Mouse (Mus musculus) lung, embryonic 16.5 days (tissue): Measurements from ENCODE around the gene H2afy. TPM values are rescaled to one million over a fixed set of nuclear protein-coding genes. Genes with fewer than 3 reads are reported as not detected.

Source experiments
- ATAC-seq: fragments of 200-750 bp; cut with Nextera tagmentation; 2 replicates; pipeline ENCODE4 v1.8.0; 2017; ENCODE audit warnings: low read depth, mild to moderate bottlenecking, moderate library complexity
- H3K27ac ChIP-seq: fragments of 300-500 bp; sonication (generic); 2 replicates; pipeline ENCODE4 v1.5.1; 2014; ENCODE audit warnings: mild to moderate bottlenecking, control low read depth, low read length
- H3K27me3 ChIP-seq: fragments of 300-500 bp; sonication (generic); 2 replicates; pipeline ENCODE4 v1.6.1; 2014; ENCODE audit warnings: low read depth, low read length, mixed read lengths; ENCODE audit not compliant: control insufficient read depth, insufficient read depth
- H3K36me3 ChIP-seq: fragments of 300-500 bp; sonication (generic); 2 replicates; pipeline ENCODE4 v1.6.1; 2014; ENCODE audit warnings: low read length; ENCODE audit not compliant: control insufficient read depth, insufficient read depth
- H3K4me1 ChIP-seq: fragments of 300-500 bp; sonication (generic); replicated peaks from 2 replicates; pipeline ENCODE4 v1.6.1; 2014; ENCODE audit warnings: low read length, mixed read lengths; ENCODE audit not compliant: control insufficient read depth, insufficient read depth
- H3K4me2 ChIP-seq: fragments of 300-500 bp; sonication (generic); 2 replicates; pipeline ENCODE4 v1.6.1; 2014; ENCODE audit warnings: low read depth, low read length, control low read depth
- H3K4me3 ChIP-seq: fragments of 300-500 bp; sonication (generic); 2 replicates; pipeline ENCODE4 v1.5.1; 2014; ENCODE audit warnings: mild to moderate bottlenecking, low read length, control low read depth
- H3K9ac ChIP-seq: fragments of 300-500 bp; sonication (generic); 2 replicates; pipeline ENCODE4 v1.6.1; 2014; ENCODE audit warnings: low read length, control low read depth
- H3K9me3 ChIP-seq: fragments of 300-500 bp; sonication (generic); 2 replicates; pipeline ENCODE4 v1.6.1; 2016; ENCODE audit warnings: low read length; ENCODE audit not compliant: control insufficient read depth
- WGBS: fragments of 180-500 bp; shearing (Covaris S2); extraction: QIAGEN DNeasy Blood & Tissue Kit; methylation state at CpG from one replicate; pipeline ENCODE4 v1.1.7; 2014; 5-methylcytosine and 5-hydroxymethylcytosine counted together
- polyA plus RNA-seq: library from polyadenylated mRNA; unstranded; fragments of >200 nt; fragmentation: Nextera tagmentation; extraction: Ambion mirVana; gene quantifications from 2 replicates; pipeline ENCODE4 v1.2.1, GENCODE M21; 2015

The H2afy gene
- polyA plus RNA-seq, 1 experiment from 2014 or later: 266 TPM

DNA sequence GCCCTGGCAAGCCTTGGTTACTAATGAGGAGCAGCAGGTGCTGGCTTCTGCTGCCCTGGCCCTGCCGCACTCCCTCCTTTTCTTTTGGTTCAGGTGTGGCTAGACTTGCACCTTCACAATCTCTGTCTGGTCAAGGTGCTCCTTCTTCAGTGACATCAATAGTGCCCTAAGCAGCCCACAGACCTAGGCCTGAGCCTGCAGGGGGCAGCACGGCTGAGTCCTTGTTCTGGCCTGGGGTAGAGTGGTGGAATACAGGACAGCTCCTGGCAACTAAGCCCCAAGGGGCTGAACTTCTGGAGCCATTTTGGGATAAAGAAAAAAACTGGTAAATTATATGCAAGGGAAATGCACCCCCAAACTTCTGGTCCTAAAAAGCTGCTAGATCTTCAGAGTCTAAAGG is 45.6 kb downstream of the H2afy start:
- H3K27ac ChIP-seq: no peak overlapping the region
- no peaks in the 10 kb centered on the region for H3K27me3 ChIP-seq
- 82% methylated on average over 2 of the region's 2 CpGs for WGBS
- H3K4me2 ChIP-seq: no peak overlapping the region
- 0 out of 2 replicates have a peak, but pooled peaks have one; percentile 43 for ATAC-seq
- no peak overlapping the region for H3K4me3 ChIP-seq
- H3K4me1 ChIP-seq: no peaks in the 10 kb centered on the region
- peaks cover 26% of the 10 kb centered on the region for H3K36me3 ChIP-seq
- no peak overlapping the region for H3K9ac ChIP-seq
- no peaks in the 10 kb centered on the region for H3K9me3 ChIP-seq

DNA sequence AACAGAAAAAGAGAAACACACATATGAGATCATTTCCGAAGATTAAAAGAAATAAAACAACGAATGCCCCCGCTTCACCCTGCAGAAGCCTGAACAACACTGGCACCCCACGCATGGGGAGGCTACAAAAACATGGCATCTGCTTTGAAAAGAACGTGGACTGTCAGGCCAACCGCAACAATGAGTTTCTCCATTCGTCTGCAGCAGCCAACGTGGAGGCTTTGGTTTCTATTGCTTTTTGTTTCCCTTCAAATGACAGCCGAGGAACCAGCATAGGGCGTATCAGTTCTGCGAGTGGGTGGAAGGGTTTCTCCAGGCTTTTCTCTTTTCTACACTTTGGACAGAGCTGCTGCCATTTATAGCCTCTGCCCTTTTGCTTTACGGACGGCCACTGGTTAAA is 47.6 kb downstream of the H2afy start:
- ATAC-seq: no peak
- no peak overlapping the region for H3K27ac ChIP-seq
- no peaks in the 10 kb centered on the region for H3K27me3 ChIP-seq
- H3K9ac ChIP-seq: no peak overlapping the region
- peaks cover 25% of the 10 kb centered on the region for H3K36me3 ChIP-seq
- no peaks in the 10 kb centered on the region for H3K4me1 ChIP-seq
- H3K4me3 ChIP-seq: no peak overlapping the region
- no peaks in the 10 kb centered on the region for H3K9me3 ChIP-seq
- 76% methylated on average over 13 of the region's 13 CpGs for WGBS
- no peak overlapping the region for H3K4me2 ChIP-seq

DNA sequence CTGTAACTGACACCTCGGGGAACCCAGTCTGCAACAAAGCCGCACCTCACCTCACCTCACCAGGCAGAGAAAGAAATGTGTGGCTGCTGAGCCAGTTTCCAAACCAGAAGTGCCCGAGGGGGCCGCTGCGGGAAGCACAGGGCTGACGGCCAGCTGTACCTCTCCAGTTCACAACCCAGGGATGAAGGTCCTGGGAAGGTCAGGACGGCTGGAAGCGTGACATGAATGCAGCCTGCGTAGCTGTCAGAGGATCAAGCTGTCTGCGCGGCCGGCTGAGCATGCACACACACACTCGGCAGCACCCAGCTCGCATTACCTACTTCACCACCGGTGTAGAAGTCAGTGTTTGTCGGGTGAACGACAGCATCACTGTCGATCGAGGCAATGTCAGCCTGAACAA is 48.2 kb downstream of the H2afy start:
- 60% methylated on average over 19 of the region's 19 CpGs for WGBS
- Histone ChIP-seq H3K27me3 (no peaks in the 10 kb centered on the region), H3K9ac (no peak overlapping the region), H3K36me3 (peaks cover 28% of the 10 kb centered on the region), H3K9me3 (no peaks in the 10 kb centered on the region), H3K27ac (no peak overlapping the region), H3K4me1 (no peaks in the 10 kb centered on the region), H3K4me3 (no peak overlapping the region), H3K4me2 (no peak overlapping the region)
- no peak for ATAC-seq

DNA sequence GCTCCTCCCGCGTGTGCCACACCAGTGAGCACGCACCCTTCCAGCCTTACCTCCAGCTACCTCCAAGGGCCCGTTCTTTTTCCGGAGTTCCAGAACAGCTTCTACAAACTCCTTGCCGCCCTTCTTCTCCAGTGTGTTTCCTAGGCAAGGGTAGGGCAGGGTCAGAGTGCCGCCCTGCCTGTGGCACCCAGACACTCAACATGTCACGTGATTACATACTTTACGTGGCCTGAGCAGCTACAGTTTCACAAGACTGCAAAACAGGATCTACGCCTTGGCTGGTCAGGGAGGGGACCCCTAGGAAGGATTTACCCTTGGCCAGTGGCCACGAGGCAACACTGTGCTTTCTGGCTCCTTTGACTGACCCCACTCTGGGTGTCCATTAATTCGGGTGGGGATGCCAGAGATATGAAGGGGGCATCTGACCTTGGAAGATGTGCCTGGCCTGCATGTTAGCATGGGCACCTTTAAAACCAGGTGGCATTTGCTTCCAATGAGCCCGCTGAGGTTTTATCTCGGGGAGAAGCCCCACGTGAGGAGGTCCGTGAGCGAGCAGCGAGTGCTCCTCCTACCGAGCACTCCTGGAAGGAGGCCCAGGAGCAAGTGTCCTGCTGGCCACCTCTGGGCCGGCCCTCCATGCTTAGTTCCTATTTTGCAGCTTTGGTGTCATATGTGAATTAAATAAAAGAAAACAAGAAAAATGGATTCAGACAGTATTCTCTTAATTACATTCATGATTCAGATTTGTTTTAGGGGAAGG is 51.8 kb downstream of the H2afy start:
- Histone ChIP-seq H3K27me3 (no peaks in the 10 kb centered on the region), H3K9me3 (no peaks in the 10 kb centered on the region), H3K4me2 (no peak overlapping the region), H3K4me1 (no peaks in the 10 kb centered on the region; the same call in 1 of the 2 replicates), H3K27ac (no peak overlapping the region), H3K9ac (no peak overlapping the region), H3K4me3 (no peak overlapping the region), H3K36me3 (peaks cover 39% of the 10 kb centered on the region)
- 80% methylated on average over 20 of the region's 20 CpGs for WGBS
- no peak; the same call in 1 of the 2 replicates for ATAC-seq

DNA sequence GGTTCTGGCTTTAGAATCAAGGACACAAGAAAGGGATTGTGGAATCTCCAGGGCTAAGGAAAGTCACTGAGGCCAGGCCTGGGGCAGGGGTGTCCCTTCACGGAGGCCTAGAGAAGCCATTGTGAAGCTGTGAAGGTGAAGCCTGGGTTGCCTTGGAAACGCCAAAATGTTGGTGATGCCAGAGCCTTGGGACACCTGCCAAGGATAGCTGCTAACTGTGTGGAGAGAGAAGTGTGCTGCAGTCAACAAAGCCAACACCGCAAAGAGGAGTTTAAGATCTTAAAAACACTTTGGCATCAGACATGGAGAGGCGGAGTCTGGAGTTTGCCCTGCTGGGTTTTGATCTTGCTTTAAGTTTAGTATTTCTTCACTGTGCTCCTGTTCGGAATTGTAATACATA is 54.5 kb downstream of the H2afy start:
- Histone ChIP-seq H3K9me3 (no peaks in the 10 kb centered on the region), H3K4me3 (no peak overlapping the region), H3K4me1 (peaks cover 3% of the 10 kb centered on the region; the same call in 1 of the 2 replicates), H3K27me3 (no peaks in the 10 kb centered on the region), H3K27ac (no peak overlapping the region), H3K4me2 (no peak overlapping the region), H3K9ac (no peak overlapping the region), H3K36me3 (peaks cover 39% of the 10 kb centered on the region)
- WGBS: 66% methylated on average over 5 of the region's 5 CpGs
- ATAC-seq: no peak

DNA sequence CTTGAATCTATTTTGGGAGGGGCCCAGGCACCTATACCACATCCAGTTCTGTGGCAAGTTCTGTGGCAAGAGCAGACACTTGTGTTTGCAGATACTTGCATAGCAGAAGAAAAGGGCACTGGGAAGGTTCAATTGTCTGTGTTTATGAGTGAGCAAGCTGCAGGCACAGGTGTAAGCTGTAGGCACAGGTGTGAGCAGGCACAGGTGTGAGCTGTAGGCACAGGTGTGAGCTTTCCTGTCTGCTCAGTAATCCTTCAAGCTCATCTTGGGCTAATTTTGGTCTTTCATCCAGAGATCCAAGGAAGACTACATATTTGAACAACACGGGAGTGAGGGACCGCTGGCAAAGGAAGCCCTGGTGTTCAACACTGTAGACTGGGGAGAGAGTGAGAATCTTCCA is 56.5 kb downstream of the H2afy start:
- Histone ChIP-seq H3K9me3 (no peaks in the 10 kb centered on the region), H3K4me3 (no peak overlapping the region), H3K27ac (no peak overlapping the region), H3K4me2 (no peak overlapping the region), H3K27me3 (no peaks in the 10 kb centered on the region), H3K9ac (no peak overlapping the region), H3K4me1 (peaks cover 3% of the 10 kb centered on the region; the same call in 1 of the 2 replicates), H3K36me3 (peaks cover 38% of the 10 kb centered on the region; the same call in 1 of the 2 replicates)
- WGBS: 88% methylated on average over 2 of the region's 2 CpGs
- ATAC-seq: no peak

DNA sequence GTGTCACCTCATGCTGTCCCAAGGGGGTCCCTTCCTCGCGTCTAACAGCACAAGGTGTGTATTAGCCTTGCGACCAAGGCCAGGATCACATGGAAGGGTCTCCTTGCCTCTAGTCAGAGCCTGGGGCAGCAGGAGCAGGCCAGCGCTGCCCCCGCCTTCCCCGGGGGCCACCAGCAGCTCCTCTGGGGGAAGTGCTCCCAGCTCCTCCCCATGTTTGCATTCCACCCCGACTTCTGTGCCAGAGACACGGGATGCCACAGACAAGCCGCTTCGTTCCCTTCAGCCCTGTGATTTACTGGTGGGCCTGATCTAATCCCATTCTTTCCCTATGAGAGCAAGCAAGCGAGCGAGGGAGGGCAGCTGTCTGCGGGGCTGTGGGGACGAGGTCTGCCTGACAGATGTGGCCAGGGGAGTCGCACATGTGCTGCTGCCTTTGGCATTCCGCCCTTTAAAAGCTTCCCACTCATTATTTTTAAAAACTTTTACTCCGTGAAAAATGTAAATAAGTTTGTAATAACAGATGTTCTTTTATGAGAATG is 57.4 kb downstream of the H2afy start:
- Histone ChIP-seq H3K9ac (no peak overlapping the region), H3K27me3 (no peaks in the 10 kb centered on the region), H3K27ac (no peak overlapping the region), H3K4me1 (peaks cover 3% of the 10 kb centered on the region; the same call in 1 of the 2 replicates), H3K4me2 (no peak overlapping the region), H3K36me3 (peaks cover 35% of the 10 kb centered on the region; the same call in 1 of the 2 replicates), H3K4me3 (no peak overlapping the region), H3K9me3 (no peaks in the 10 kb centered on the region)
- 52% methylated on average over 17 of the region's 17 CpGs for WGBS
- peak; percentile 56 for ATAC-seq

DNA sequence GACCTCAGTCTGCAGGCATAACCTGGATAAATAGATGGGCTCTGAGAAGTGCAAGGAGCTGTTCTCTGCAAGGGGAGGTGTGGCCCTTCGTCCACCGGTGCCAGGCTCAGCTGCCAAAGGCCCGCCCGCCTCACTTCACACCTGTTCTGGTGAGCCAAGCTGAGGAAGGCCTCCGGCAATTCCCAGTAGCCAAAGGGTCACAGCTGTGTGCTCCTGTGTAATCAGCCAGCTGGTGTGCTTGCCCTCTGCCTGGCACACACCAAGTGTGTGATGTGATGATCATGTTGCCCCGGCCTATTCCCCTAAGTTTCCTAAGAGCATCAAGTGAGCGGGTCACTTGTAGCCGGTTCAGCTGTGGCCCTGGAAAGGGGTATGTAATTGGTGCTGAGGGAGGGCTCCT is 60.2 kb downstream of the H2afy start:
- no peak overlapping the region for H3K9ac ChIP-seq
- H3K4me3 ChIP-seq: no peak overlapping the region
- no peak overlapping the region for H3K27ac ChIP-seq
- 87% methylated on average over 8 of the region's 8 CpGs for WGBS
- no peak for ATAC-seq
- no peak overlapping the region for H3K4me2 ChIP-seq
- H3K9me3 ChIP-seq: no peaks in the 10 kb centered on the region
- peaks cover 26% of the 10 kb centered on the region; the same call in 1 of the 2 replicates for H3K36me3 ChIP-seq
- H3K4me1 ChIP-seq: peaks cover 3% of the 10 kb centered on the region; the same call in 1 of the 2 replicates
- no peaks in the 10 kb centered on the region for H3K27me3 ChIP-seq

DNA sequence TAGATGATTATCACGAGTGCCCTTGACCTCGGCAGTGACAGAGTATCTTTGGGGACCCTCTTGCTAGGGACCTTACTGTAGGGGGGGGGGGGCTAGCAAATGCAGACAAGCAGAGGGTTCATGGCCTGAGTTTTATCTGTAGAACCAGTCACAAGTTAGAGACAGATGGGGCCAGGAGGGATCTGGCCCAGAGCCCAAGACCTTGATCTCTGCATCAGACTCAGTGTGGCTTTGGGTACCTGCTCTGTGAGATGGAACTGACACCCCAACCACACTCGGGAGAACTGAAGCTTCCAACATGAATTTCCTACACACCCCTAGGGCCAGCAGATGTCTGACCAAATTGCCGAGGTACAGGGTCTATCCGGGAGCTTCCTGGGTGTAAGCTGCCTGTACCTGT is 63.0 kb downstream of the H2afy start:
- H3K4me1 ChIP-seq: no peaks in the 10 kb centered on the region
- H3K9ac ChIP-seq: no peak overlapping the region
- 82% methylated on average over 5 of the region's 5 CpGs for WGBS
- peaks cover 18% of the 10 kb centered on the region; the same call in 1 of the 2 replicates for H3K36me3 ChIP-seq
- H3K4me2 ChIP-seq: no peak overlapping the region
- no peak overlapping the region for H3K27ac ChIP-seq
- no peaks in the 10 kb centered on the region for H3K9me3 ChIP-seq
- H3K4me3 ChIP-seq: no peak overlapping the region
- ATAC-seq: no peak
- H3K27me3 ChIP-seq: no peaks in the 10 kb centered on the region
